Mouse (Mus musculus) macrophage (primary cell): ENCODE results near the gene Stx5a. TPM values are rescaled to one million over a fixed set of nuclear protein-coding genes. Genes with fewer than 3 reads are reported as not detected.
"Not testable (repeated sequence)": the region's sequence is repeated elsewhere in the genome, so short reads cannot be mapped to it uniquely, and the experiment has no call there.

Source experiments
- H3K27ac ChIP-seq: fragments of 350-480 bp; formaldehyde crosslinking; 2 replicates; pipeline ENCODE4 v1.9.0; 2021
- H3K36me3 ChIP-seq: fragments of 350-480 bp; formaldehyde crosslinking; 2 replicates; pipeline ENCODE4 v1.9.0; 2021; ENCODE audit errors: inconsistent target
- H3K4me3 ChIP-seq: fragments of 350-480 bp; formaldehyde crosslinking; 2 replicates; pipeline ENCODE4 v1.9.0; 2021; ENCODE audit errors: inconsistent target
- H3K79me2 ChIP-seq: fragments of 350-480 bp; formaldehyde crosslinking; 2 replicates; pipeline ENCODE4 v1.9.0; 2021; ENCODE audit errors: inconsistent target
- whole genome bisulfite sequencing: methylation state at CpG from one replicate; pipeline ENCODE4 v1.1.7; 2026; ENCODE audit warnings: inconsistent platforms; ENCODE audit not compliant: missing documents; 5-methylcytosine and 5-hydroxymethylcytosine counted together
- polyA plus RNA-seq: library from polyadenylated mRNA; stranded (reverse); fragments of 250-400 nt; gene quantifications from 3 replicates; pipeline ENCODE4 v1.2.4, GENCODE M21; 2018; ENCODE audit warnings: inconsistent platforms

Stx5a gene
- polyA plus RNA-seq, 1 experiment from 2014 or later = 65.9 TPM

- Histone ChIP-seq H3K4me3 (peak overlapping the region; percentile 86), H3K79me2 (peaks cover 50% of the 10 kb centered on the region), H3K36me3 (peaks cover 38% of the 10 kb centered on the region), H3K27ac (peak overlapping the region; percentile 96)
- 0% methylated on average over 13 of the region's 13 CpGs for WGBS
Observed at GRCm38 (mm10) chr19:8712870-8713305, 28.3 kb upstream of the Stx5a start.

GRCm38 (mm10) chr19:8713306-8713996 is 27.8 kb upstream of the Stx5a start:
- WGBS = under 1% methylated on average over 51 of the region's 51 CpGs
- Histone ChIP-seq H3K27ac (peak overlapping the region; percentile 96), H3K4me3 (peak overlapping the region; percentile 86), H3K79me2 (peaks cover 50% of the 10 kb centered on the region), H3K36me3 (peaks cover 32% of the 10 kb centered on the region)

GRCm38 (mm10) chr19:8713997-8714652 is 27.1 kb upstream of the Stx5a start:
- WGBS = 10% methylated on average over 13 of the region's 13 CpGs

GRCm38 (mm10) chr19:8714653-8715481 is 26.3 kb upstream of the Stx5a start:
- WGBS = 71% methylated on average over 9 of the region's 10 CpGs
- Histone ChIP-seq H3K4me3 (no peak overlapping the region), H3K27ac (peak overlapping the region; percentile 96), H3K79me2 (peaks cover 39% of the 10 kb centered on the region), H3K36me3 (peaks cover 18% of the 10 kb centered on the region)

More at GRCm38 (mm10) chr19:8713997-8714652, 27.1 kb upstream of the Stx5a start:
- Histone ChIP-seq H3K27ac (peak overlapping the region; percentile 96), H3K79me2 (peaks cover 46% of the 10 kb centered on the region), H3K36me3 (peaks cover 25% of the 10 kb centered on the region), H3K4me3 (peak overlapping the region; percentile 86)

GRCm38 (mm10) chr19:8715868-8716766 is 25.1 kb upstream of the Stx5a start:
- no peak overlapping the region for H3K27ac ChIP-seq
- H3K4me3 ChIP-seq = no peak overlapping the region
- peaks cover 5% of the 10 kb centered on the region; the same call in 1 of the 2 replicates for H3K36me3 ChIP-seq
- peaks cover 38% of the 10 kb centered on the region for H3K79me2 ChIP-seq
- WGBS = 94% methylated on average over 8 of the region's 10 CpGs

- Histone ChIP-seq H3K4me3 (no peak overlapping the region), H3K36me3 (no peaks in the 10 kb centered on the region), H3K27ac (no peak overlapping the region), H3K79me2 (peaks cover 38% of the 10 kb centered on the region)
- 94% methylated on average over 6 of the region's 10 CpGs for WGBS
Observed at GRCm38 (mm10) chr19:8716767-8717475, 24.3 kb upstream of the Stx5a start.

GRCm38 (mm10) chr19:8718357-8718756 is 22.9 kb upstream of the Stx5a start:
- WGBS = 45% methylated on average over 3 of the region's 3 CpGs
- Histone ChIP-seq H3K79me2 (peaks cover 26% of the 10 kb centered on the region; the same call in 1 of the 2 replicates), H3K27ac (no peak overlapping the region), H3K36me3 (no peaks in the 10 kb centered on the region), H3K4me3 (no peak overlapping the region)

- H3K4me3 ChIP-seq, H3K27ac ChIP-seq, H3K36me3 ChIP-seq: not testable (repeated sequence)
- peaks cover 28% of the 10 kb centered on the region for H3K79me2 ChIP-seq
Observed at GRCm38 (mm10) chr19:8719037-8719436, 22.2 kb upstream of the Stx5a start.

GRCm38 (mm10) chr19:8721378-8721777 is 19.8 kb upstream of the Stx5a start:
- H3K79me2 ChIP-seq = peaks cover 39% of the 10 kb centered on the region
- WGBS = 50% methylated on average over 1 of the region's 1 CpGs
- H3K36me3 ChIP-seq = peaks cover 18% of the 10 kb centered on the region
- no peak overlapping the region; the same call in 1 of the 2 replicates for H3K27ac ChIP-seq
- H3K4me3 ChIP-seq = no peak overlapping the region

GRCm38 (mm10) chr19:8722021-8722420 is 19.2 kb upstream of the Stx5a start:
- peak overlapping the region; percentile 81 for H3K27ac ChIP-seq

GRCm38 (mm10) chr19:8722559-8722906 is 18.7 kb upstream of the Stx5a start:
- peak overlapping the region; percentile 81 for H3K27ac ChIP-seq
- H3K4me3 ChIP-seq = peak overlapping the region; percentile 93
- WGBS = 0% methylated on average over 5 of the region's 5 CpGs
- peaks cover 39% of the 10 kb centered on the region for H3K79me2 ChIP-seq
- H3K36me3 ChIP-seq = peaks cover 23% of the 10 kb centered on the region

More at GRCm38 (mm10) chr19:8722021-8722420, 19.2 kb upstream of the Stx5a start:
- H3K4me3 ChIP-seq = peak overlapping the region; percentile 93
- H3K36me3 ChIP-seq = peaks cover 23% of the 10 kb centered on the region
- peaks cover 39% of the 10 kb centered on the region for H3K79me2 ChIP-seq
- WGBS = 56% methylated on average over 4 of the region's 4 CpGs

- Histone ChIP-seq H3K36me3 (peaks cover 23% of the 10 kb centered on the region), H3K27ac (peak within 1 kb of the TSS; percentile 81), H3K4me3 (peak within 1 kb of the TSS; percentile 93), H3K79me2 (peaks cover 39% of the 10 kb centered on the region)
- WGBS = 0% methylated on average over 40 of the region's 50 CpGs
Observed at GRCm38 (mm10) chr19:8722907-8723573, 18.2 kb upstream of the Stx5a start, which contains the start of gene Slc3a2. TSS of gene Slc3a2 (minus strand) at chr19:8723369.
